Mouse (Mus musculus): ENCODE measurements around the gene Leng9. TPM values are rescaled to one million over a fixed set of nuclear protein-coding genes. Genes with fewer than 3 reads are reported as not detected.
A peak's percentile ranks its signal among the peaks of the same experiment; 100 is the strongest.

Leng9 gene
- total and polyA plus RNA-seq, 2 experiments, result 2.0 to 4.7 TPM

- Histone ChIP-seq H3K9ac (ENCODE audit: low read depth, low read length) (no peak overlapping the region), H3K79me2 (ENCODE audit: control insufficient read depth, insufficient read depth, low read length) (no peaks in the 10 kb centered on the region)
- 28% methylated on average over 13 of the region's 13 CpGs for WGBS
Observed at GRCm38 (mm10) chr7:4130686-4131452, 19.3 kb downstream of the Leng9 start.

GRCm38 (mm10) chr7:4128860-4129259 is 21.3 kb downstream of the Leng9 start:
- H3K9ac ChIP-seq (ENCODE audit: low read depth, low read length), result no peak overlapping the region
- no peaks in the 10 kb centered on the region for H3K36me3 ChIP-seq (ENCODE audit: control insufficient read depth, insufficient read depth, low read length)
- peak; percentile 71 for DNase-seq (ENCODE audit: extremely low read depth, low read depth, low spot score)
- H3K27ac ChIP-seq (replicated peaks; ENCODE audit: insufficient read depth, low read depth, low read length), result 0 out of 2 replicates have a peak overlapping the region, but pooled peaks have one; percentile 3
- H3K27me3 ChIP-seq (ENCODE audit: control insufficient read depth, insufficient read depth, low read length), result no peaks in the 10 kb centered on the region
- 14% methylated on average over 6 of the region's 6 CpGs for WGBS
- H3K79me2 ChIP-seq (ENCODE audit: control insufficient read depth, insufficient read depth, low read length), result no peaks in the 10 kb centered on the region
- H3K4me1 ChIP-seq (ENCODE audit: control insufficient read depth, insufficient read depth, low read length), result no peaks in the 10 kb centered on the region
- TF ChIP-seq CTCF (IDR thresholded peaks at IDR 0.05; ENCODE audit: low read depth, low read length) (no peak), POLR2A (IDR thresholded peaks at IDR 0.05; ENCODE audit: extremely low read depth, insufficient read depth, low read length) (no peak)
- no peak overlapping the region for H3K4me3 ChIP-seq (ENCODE audit: insufficient read depth, low read depth, low read length)

More at GRCm38 (mm10) chr7:4130686-4131452, 19.3 kb downstream of the Leng9 start:
- no peak overlapping the region for H3K4me3 ChIP-seq (ENCODE audit: insufficient read depth, low read depth, low read length)
- H3K36me3 ChIP-seq (ENCODE audit: control insufficient read depth, insufficient read depth, low read length), result no peaks in the 10 kb centered on the region
- H3K27ac ChIP-seq (replicated peaks; ENCODE audit: insufficient read depth, low read depth, low read length), result no peak overlapping the region
- TF ChIP-seq CTCF (IDR thresholded peaks at IDR 0.05; ENCODE audit: low read depth, low read length) (peak; percentile 98), POLR2A (IDR thresholded peaks at IDR 0.05; ENCODE audit: extremely low read depth, insufficient read depth, low read length) (no peak)
- H3K4me1 ChIP-seq (ENCODE audit: control insufficient read depth, insufficient read depth, low read length), result peaks cover 4% of the 10 kb centered on the region
- peak; percentile 54 for DNase-seq (ENCODE audit: extremely low read depth, low read depth, low spot score)
- H3K27me3 ChIP-seq (ENCODE audit: control insufficient read depth, insufficient read depth, low read length), result no peaks in the 10 kb centered on the region

DNA sequence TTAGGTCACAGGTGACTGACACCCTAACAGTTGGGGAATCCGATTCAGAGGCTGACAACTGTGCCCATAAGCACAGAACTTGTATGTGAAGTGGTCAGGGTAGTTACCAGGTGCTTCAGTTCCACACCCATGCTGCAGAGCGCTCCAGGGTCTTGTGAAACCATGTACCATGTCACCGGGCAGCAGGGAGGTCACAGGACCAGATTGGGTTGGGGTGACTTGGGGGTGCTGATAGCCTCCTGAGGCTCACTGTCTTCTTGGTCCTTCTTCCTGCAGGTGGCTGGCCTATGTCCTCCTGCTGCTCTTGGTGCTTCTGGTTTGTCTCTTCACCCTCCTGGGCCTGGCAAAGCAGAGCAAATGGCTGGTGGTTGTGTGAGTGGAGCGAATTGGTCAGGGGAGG is 22.3 kb downstream of the Leng9 start:
- no peak overlapping the region for H3K27ac ChIP-seq (replicated peaks; ENCODE audit: insufficient read depth, low read depth, low read length)
- no peaks in the 10 kb centered on the region for H3K27me3 ChIP-seq (ENCODE audit: control insufficient read depth, insufficient read depth, low read length)
- no peak for TF ChIP-seq CTCF (IDR thresholded peaks at IDR 0.05; ENCODE audit: low read depth, low read length)
- TF ChIP-seq POLR2A (IDR thresholded peaks at IDR 0.05; ENCODE audit: extremely low read depth, insufficient read depth, low read length), result no peak
- no peaks in the 10 kb centered on the region for H3K36me3 ChIP-seq (ENCODE audit: control insufficient read depth, insufficient read depth, low read length)
- no peak overlapping the region for H3K4me3 ChIP-seq (ENCODE audit: insufficient read depth, low read depth, low read length)
- no peaks in the 10 kb centered on the region for H3K4me1 ChIP-seq (ENCODE audit: control insufficient read depth, insufficient read depth, low read length)
- no peak overlapping the region for H3K9ac ChIP-seq (ENCODE audit: low read depth, low read length)
- no peak for DNase-seq (ENCODE audit: extremely low read depth, low read depth, low spot score)
- no peaks in the 10 kb centered on the region for H3K79me2 ChIP-seq (ENCODE audit: control insufficient read depth, insufficient read depth, low read length)
- 93% methylated on average over 4 of the region's 4 CpGs for WGBS

DNA sequence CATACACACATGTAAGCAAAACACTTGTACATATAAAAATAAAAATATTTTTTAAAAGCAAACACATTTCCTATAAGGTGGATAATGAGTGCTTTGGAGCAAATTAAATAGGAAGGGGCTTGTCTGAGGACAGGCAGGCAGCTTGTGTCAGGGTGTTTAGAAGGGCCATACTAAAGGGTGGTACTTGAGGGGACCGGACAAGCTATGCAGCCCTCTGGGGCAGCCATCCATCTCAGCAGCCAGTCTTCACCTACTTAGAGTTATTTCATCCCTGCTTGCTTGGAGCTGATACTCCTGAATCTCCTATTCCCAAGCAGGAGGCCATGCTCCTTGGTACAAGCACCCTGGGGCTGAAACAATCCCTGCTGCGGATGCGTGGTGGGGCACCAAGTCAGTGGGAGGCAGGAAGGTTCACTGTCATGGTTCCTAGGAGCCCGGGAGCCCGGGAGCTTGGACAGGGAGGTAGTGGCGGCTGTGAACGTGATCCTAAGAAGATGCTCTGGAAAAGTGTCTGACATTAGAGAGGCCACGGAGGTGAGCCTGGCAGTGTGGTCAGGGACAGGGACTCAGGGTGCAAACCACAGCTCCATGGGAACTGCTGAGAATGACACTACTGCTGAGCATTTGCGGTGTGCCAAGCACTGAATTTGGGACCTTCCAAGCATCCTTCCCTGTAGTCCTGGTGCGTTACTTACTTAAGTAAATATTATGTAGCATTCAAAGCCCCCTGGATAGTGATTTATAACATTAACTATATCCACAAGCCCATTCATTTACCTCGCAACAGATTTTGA is 23.0 kb downstream of the Leng9 start:
- no peaks in the 10 kb centered on the region for H3K36me3 ChIP-seq (ENCODE audit: control insufficient read depth, insufficient read depth, low read length)
- TF ChIP-seq POLR2A (IDR thresholded peaks at IDR 0.05; ENCODE audit: extremely low read depth, insufficient read depth, low read length), result no peak
- no peak for TF ChIP-seq CTCF (IDR thresholded peaks at IDR 0.05; ENCODE audit: low read depth, low read length)
- H3K4me3 ChIP-seq (ENCODE audit: insufficient read depth, low read depth, low read length), result no peak overlapping the region
- no peak for DNase-seq (ENCODE audit: extremely low read depth, low read depth, low spot score)
- no peaks in the 10 kb centered on the region for H3K79me2 ChIP-seq (ENCODE audit: control insufficient read depth, insufficient read depth, low read length)
- no peaks in the 10 kb centered on the region for H3K4me1 ChIP-seq (ENCODE audit: control insufficient read depth, insufficient read depth, low read length)
- 94% methylated on average over 11 of the region's 11 CpGs for WGBS
- no peak overlapping the region for H3K27ac ChIP-seq (replicated peaks; ENCODE audit: insufficient read depth, low read depth, low read length)
- H3K9ac ChIP-seq (ENCODE audit: low read depth, low read length), result no peak overlapping the region
- no peaks in the 10 kb centered on the region for H3K27me3 ChIP-seq (ENCODE audit: control insufficient read depth, insufficient read depth, low read length)

DNA sequence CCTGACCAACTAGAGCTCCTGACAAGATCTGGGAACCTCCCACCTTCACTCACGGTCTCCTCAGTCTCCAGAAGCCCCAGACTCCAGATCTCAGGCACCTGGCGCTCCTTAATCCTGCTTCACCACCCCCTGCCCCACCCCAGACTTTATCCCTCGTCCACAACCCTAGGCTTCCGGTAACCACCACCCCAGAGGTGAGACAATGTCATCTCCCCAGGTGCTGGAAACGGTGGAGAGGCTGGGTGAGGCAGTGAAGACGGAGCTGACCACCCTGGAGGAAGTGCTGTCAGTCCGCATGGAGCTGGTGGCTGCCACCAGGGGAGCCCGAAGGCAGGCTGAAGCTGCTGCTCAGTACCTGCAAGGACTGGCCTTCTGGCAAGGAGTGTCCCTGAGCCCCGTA is 24.9 kb downstream of the Leng9 start:
- DNase-seq (ENCODE audit: extremely low read depth, low read depth, low spot score), result no peak
- Histone ChIP-seq H3K9ac (ENCODE audit: low read depth, low read length) (no peak overlapping the region), H3K27me3 (ENCODE audit: control insufficient read depth, insufficient read depth, low read length) (no peaks in the 10 kb centered on the region), H3K4me1 (ENCODE audit: control insufficient read depth, insufficient read depth, low read length) (no peaks in the 10 kb centered on the region), H3K79me2 (ENCODE audit: control insufficient read depth, insufficient read depth, low read length) (no peaks in the 10 kb centered on the region), H3K4me3 (ENCODE audit: insufficient read depth, low read depth, low read length) (no peak overlapping the region), H3K27ac (replicated peaks; ENCODE audit: insufficient read depth, low read depth, low read length) (no peak overlapping the region), H3K36me3 (ENCODE audit: control insufficient read depth, insufficient read depth, low read length) (no peaks in the 10 kb centered on the region)
- WGBS, result 44% methylated on average over 9 of the region's 9 CpGs
- TF ChIP-seq POLR2A (IDR thresholded peaks at IDR 0.05; ENCODE audit: extremely low read depth, insufficient read depth, low read length), result no peak

Measured in liver, adult 2 months (tissue).